Mouse (Mus musculus) limb, embryonic 13.5 days (tissue): ENCODE measurements around the gene C130050O18Rik. TPM values are rescaled to one million over a fixed set of nuclear protein-coding genes. Genes with fewer than 3 reads are reported as not detected.
"Not testable (repeated sequence)": the region's sequence is repeated elsewhere in the genome, so short reads cannot be mapped to it uniquely, and the experiment has no call there.

ENCODE experiments used
- ATAC-seq: fragments of 200-750 bp; cut with Nextera tagmentation; 2 replicates; pipeline ENCODE4 v1.8.0; 2017; ENCODE audit warnings: low read depth, moderate number of reproducible peaks, moderate TSS enrichment; ENCODE audit not compliant: low FRiP score
- H3K27ac ChIP-seq: fragments of 300-500 bp; sonication (generic); 2 replicates; pipeline ENCODE4 v1.5.1; 2015; ENCODE audit warnings: inconsistent platforms, mild to moderate bottlenecking, moderate library complexity
- H3K27me3 ChIP-seq: fragments of 300-500 bp; sonication (generic); 2 replicates; pipeline ENCODE4 v1.6.1; 2015; ENCODE audit warnings: mild to moderate bottlenecking, inconsistent platforms
- H3K36me3 ChIP-seq: fragments of 300-500 bp; sonication (generic); 2 replicates; pipeline ENCODE4 v1.6.1; 2015; ENCODE audit warnings: inconsistent platforms, mild to moderate bottlenecking, moderate library complexity
- H3K4me1 ChIP-seq: fragments of 300-500 bp; sonication (generic); 2 replicates; pipeline ENCODE4 v1.6.1; 2015; ENCODE audit warnings: inconsistent platforms
- H3K4me2 ChIP-seq: fragments of 300-500 bp; sonication (generic); replicated peaks from 2 replicates; pipeline ENCODE4 v1.6.1; 2015; ENCODE audit warnings: inconsistent platforms, mild to moderate bottlenecking, moderate library complexity
- H3K4me3 ChIP-seq: fragments of 300-500 bp; sonication (generic); 2 replicates; pipeline ENCODE4 v1.5.1; 2015; ENCODE audit warnings: moderate library complexity, mild to moderate bottlenecking, inconsistent platforms
- H3K9ac ChIP-seq: fragments of 300-500 bp; sonication (generic); 2 replicates; pipeline ENCODE4 v1.6.1; 2015; ENCODE audit warnings: mild to moderate bottlenecking, inconsistent platforms
- H3K9me3 ChIP-seq: fragments of 300-500 bp; sonication (generic); 2 replicates; pipeline ENCODE4 v1.6.1; 2016; ENCODE audit warnings: inconsistent platforms
- WGBS: fragments of 180-500 bp; shearing (Covaris S2); methylation state at CpG from one replicate; pipeline ENCODE4 v1.1.7; 2015; 5-methylcytosine and 5-hydroxymethylcytosine counted together
- polyA plus RNA-seq: library from polyadenylated mRNA; unstranded; fragments of >200 nt; fragmentation: Nextera tagmentation; extraction: Ambion mirVana; gene quantifications from 2 replicates; pipeline ENCODE4 v1.2.1, GENCODE M21; 2015

C130050O18Rik gene
- polyA plus RNA-seq, 1 experiment from 2014 or later, result 3.5 TPM

- H3K4me2 ChIP-seq, result peak overlapping the region; percentile 14; the same call in 1 of the 2 replicates
- H3K4me1 ChIP-seq, result peaks cover 43% of the 10 kb centered on the region
- no peak for ATAC-seq
- peak overlapping the region; percentile 8; the same call in 1 of the 2 replicates for H3K4me3 ChIP-seq
- no peaks in the 10 kb centered on the region for H3K9me3 ChIP-seq
- peak overlapping the region; percentile 6; the same call in 1 of the 2 replicates for H3K9ac ChIP-seq
- H3K27me3 ChIP-seq, result no peaks in the 10 kb centered on the region
- no peaks in the 10 kb centered on the region for H3K36me3 ChIP-seq
- 84% methylated on average over 18 of the region's 18 CpGs for WGBS
- no peak overlapping the region for H3K27ac ChIP-seq
Observed at GRCm38 (mm10) chr5:139381586-139382513, 23.2 kb upstream of the C130050O18Rik start.

DNA sequence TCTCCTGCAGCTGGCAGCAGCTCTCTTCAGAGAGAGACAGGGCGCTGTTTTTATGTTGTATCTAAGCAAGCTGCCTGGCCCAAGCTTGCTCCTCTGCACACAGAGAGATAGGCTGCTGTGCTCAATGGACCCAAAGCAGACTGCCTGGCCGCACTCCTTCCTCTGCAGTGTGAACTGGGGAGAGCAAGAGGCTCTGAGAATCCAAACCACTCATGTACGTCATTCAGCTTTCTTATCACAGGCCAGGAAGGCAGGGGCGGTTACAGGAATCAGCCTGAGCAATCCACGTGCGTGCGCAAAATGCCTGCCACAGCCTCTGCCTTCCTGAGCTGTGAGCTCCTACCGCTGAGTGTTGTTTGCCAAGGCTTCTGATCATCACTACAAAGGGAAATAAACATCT is 22.3 kb upstream of the C130050O18Rik start:
- no peak for ATAC-seq
- H3K4me2 ChIP-seq, result 0 out of 2 replicates have a peak overlapping the region, but pooled peaks have one; percentile 14
- H3K4me3 ChIP-seq, result no peak overlapping the region
- H3K9me3 ChIP-seq, result no peaks in the 10 kb centered on the region
- H3K9ac ChIP-seq, result peak overlapping the region; percentile 6; the same call in 1 of the 2 replicates
- peaks cover 45% of the 10 kb centered on the region for H3K4me1 ChIP-seq
- no peaks in the 10 kb centered on the region for H3K27me3 ChIP-seq
- peak overlapping the region; percentile 40; the same call in 1 of the 2 replicates for H3K27ac ChIP-seq
- no peaks in the 10 kb centered on the region for H3K36me3 ChIP-seq
- 71% methylated on average over 8 of the region's 8 CpGs for WGBS

DNA sequence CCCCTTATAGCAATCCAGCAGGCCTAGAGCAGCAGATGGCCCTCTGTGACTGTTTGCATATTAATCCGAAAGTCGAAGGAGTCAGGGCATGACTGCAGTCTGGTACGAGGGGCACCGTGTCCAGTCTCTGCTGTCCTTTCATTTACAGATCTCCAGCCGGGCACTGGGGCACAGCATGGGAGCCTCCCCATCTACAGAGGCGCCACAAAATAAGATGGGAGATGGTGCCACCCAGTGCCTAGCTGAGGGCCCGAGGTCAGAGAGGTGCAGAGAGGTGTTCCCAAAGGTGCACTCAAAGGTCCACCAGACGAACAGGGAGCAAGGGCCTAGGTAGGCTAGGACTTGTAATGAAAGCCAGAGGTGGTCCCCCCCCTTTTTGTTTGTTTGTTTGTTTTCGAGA is 21.8 kb upstream of the C130050O18Rik start:
- Histone ChIP-seq H3K27ac (no peak overlapping the region), H3K4me3 (no peak overlapping the region), H3K9me3 (no peaks in the 10 kb centered on the region), H3K36me3 (no peaks in the 10 kb centered on the region), H3K4me2 (no peak overlapping the region), H3K27me3 (no peaks in the 10 kb centered on the region), H3K9ac (no peak overlapping the region), H3K4me1 (peaks cover 45% of the 10 kb centered on the region)
- 77% methylated on average over 9 of the region's 9 CpGs for WGBS
- no peak for ATAC-seq

GRCm38 (mm10) chr5:139384531-139384930 is 20.5 kb upstream of the C130050O18Rik start:
- 0 out of 2 replicates have a peak overlapping the region, but pooled peaks have one; percentile 31 for H3K9ac ChIP-seq
- no peak overlapping the region for H3K27ac ChIP-seq
- WGBS, result 64% methylated on average over 10 of the region's 10 CpGs
- no peaks in the 10 kb centered on the region for H3K27me3 ChIP-seq
- H3K4me2 ChIP-seq, result no peak overlapping the region
- H3K36me3 ChIP-seq, result no peaks in the 10 kb centered on the region
- H3K4me3 ChIP-seq, result no peak overlapping the region
- H3K9me3 ChIP-seq, result no peaks in the 10 kb centered on the region
- ATAC-seq, result no peak
- peaks cover 49% of the 10 kb centered on the region for H3K4me1 ChIP-seq

DNA sequence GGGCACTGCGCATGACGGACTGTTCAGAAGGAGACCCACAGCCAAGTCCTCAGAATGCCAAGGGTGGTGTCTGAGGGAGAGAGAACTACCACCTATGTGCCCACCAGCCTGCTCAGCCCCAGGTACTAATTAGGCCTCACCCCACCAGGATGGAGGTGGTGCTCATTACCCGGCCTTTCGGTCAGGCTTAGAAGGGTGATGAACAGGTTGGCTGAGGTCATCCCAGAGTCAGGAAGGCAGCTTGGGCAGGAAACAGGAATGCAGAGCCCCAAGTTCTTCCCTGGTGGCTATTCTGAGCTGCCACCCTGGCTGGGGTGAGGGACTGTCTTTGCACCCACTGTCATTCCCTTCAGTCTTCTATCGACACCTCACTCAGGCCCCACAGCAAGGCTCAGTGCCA is 19.0 kb upstream of the C130050O18Rik start:
- no peak for ATAC-seq
- no peaks in the 10 kb centered on the region for H3K9me3 ChIP-seq
- H3K4me3 ChIP-seq, result no peak overlapping the region
- no peaks in the 10 kb centered on the region for H3K27me3 ChIP-seq
- H3K27ac ChIP-seq, result no peak overlapping the region
- WGBS, result 90% methylated on average over 5 of the region's 5 CpGs
- no peaks in the 10 kb centered on the region for H3K36me3 ChIP-seq
- H3K4me2 ChIP-seq, result no peak overlapping the region
- H3K4me1 ChIP-seq, result peaks cover 50% of the 10 kb centered on the region
- no peak overlapping the region for H3K9ac ChIP-seq

DNA sequence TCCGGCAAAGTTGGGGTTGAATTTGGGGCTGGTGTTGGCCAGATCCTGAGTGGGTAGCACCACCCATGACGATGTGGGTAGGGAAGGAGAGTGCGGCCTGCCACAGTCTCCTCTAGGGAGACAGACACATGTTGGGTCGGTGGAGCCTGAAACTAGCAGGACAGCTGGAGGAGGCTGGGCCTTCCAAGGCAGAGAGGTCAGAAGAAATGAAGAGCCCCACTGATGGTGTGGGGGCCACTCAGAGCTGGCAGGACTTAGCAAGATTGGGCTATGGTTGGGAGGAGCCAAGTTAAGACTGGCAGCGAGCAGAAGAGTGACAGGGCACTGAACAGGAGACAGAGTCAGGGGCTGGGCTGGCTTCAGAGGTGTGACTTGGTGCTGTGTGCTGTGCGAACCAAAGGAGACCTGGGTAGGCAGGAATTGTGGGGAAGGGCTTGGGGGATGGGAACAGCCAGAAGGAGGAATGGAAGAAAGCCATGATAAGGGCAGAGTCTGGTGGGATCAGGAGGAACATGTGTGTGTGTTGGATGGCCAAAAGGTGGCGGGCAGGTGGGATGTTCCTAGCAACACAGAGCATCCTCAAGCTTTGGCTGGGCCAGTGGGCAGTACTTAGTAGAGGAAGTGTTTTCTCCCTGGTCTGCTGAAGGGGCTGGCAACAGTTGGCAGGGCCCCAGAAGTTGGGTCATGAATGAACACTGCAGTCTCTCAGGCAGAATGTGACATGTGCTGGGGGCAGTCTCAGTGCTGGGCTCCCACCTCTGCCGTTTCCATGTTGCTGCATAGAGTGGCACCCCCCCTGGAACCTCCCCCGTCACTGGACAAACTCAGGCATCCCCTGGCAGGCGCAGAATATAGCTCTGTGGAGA is 17.5 kb upstream of the C130050O18Rik start:
- 53% methylated on average over 10 of the region's 10 CpGs for WGBS
- peak; percentile 37; the same call in 1 of the 2 replicates for ATAC-seq
- no peaks in the 10 kb centered on the region for H3K27me3 ChIP-seq
- peak overlapping the region; percentile 1; the same call in 1 of the 2 replicates for H3K4me2 ChIP-seq
- H3K9ac ChIP-seq, result peak overlapping the region; percentile 48; the same call in 1 of the 2 replicates
- peaks cover 45% of the 10 kb centered on the region for H3K4me1 ChIP-seq
- no peaks in the 10 kb centered on the region for H3K9me3 ChIP-seq
- no peak overlapping the region for H3K4me3 ChIP-seq
- 0 out of 2 replicates have a peak, but pooled peaks cover 2% of the 10 kb centered on the region for H3K36me3 ChIP-seq
- H3K27ac ChIP-seq, result peak overlapping the region; percentile 92

- no peak for ATAC-seq
- peak overlapping the region; percentile 1; the same call in 1 of the 2 replicates for H3K4me2 ChIP-seq
- peak overlapping the region; percentile 48; the same call in 1 of the 2 replicates for H3K9ac ChIP-seq
- no peak overlapping the region for H3K4me3 ChIP-seq
- peaks cover 43% of the 10 kb centered on the region for H3K4me1 ChIP-seq
- H3K9me3 ChIP-seq, result no peaks in the 10 kb centered on the region
- H3K27ac ChIP-seq, result peak overlapping the region; percentile 92
- no peaks in the 10 kb centered on the region for H3K27me3 ChIP-seq
- H3K36me3 ChIP-seq, result 0 out of 2 replicates have a peak, but pooled peaks cover 6% of the 10 kb centered on the region
- 47% methylated on average over 4 of the region's 4 CpGs for WGBS
Observed at GRCm38 (mm10) chr5:139388195-139388570, 16.9 kb upstream of the C130050O18Rik start.

- 43% methylated on average over 17 of the region's 17 CpGs for WGBS
- Histone ChIP-seq H3K27me3 (no peaks in the 10 kb centered on the region), H3K4me2 (peak overlapping the region; percentile 23), H3K4me1 (peaks cover 43% of the 10 kb centered on the region), H3K36me3 (0 out of 2 replicates have a peak, but pooled peaks cover 6% of the 10 kb centered on the region), H3K27ac (peak overlapping the region; percentile 92), H3K9ac (peak overlapping the region; percentile 53), H3K4me3 (no peak overlapping the region), H3K9me3 (no peaks in the 10 kb centered on the region)
- ATAC-seq, result no peak
Observed at GRCm38 (mm10) chr5:139388694-139389675, 16.1 kb upstream of the C130050O18Rik start.

DNA sequence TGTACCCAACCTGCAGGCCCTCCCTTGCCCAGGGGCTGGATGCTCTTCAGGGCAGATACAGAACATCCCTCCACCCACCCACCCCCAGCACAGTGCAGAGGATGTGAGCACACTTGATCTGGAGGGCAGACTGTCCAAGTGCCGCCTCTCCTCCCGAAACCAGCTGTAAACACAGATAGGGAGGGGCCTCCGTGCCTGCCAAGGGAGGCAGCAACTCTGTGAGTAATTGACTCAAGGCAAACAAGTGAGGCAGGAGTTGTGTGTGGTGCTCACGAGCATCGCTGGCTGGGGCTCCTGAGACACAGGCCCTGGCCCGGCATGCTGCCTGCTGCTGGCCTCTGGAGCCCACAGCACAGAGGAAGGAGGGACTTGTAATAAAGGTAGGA is 15.4 kb upstream of the C130050O18Rik start:
- ATAC-seq, result no peak; the same call in 1 of the 2 replicates
- Histone ChIP-seq H3K4me2 (peak overlapping the region; percentile 23), H3K27ac (peak overlapping the region; percentile 92), H3K27me3 (no peaks in the 10 kb centered on the region), H3K36me3 (0 out of 2 replicates have a peak, but pooled peaks cover 6% of the 10 kb centered on the region), H3K4me1 (peaks cover 50% of the 10 kb centered on the region), H3K4me3 (no peak overlapping the region), H3K9me3 (no peaks in the 10 kb centered on the region), H3K9ac (peak overlapping the region; percentile 53; the same call in 1 of the 2 replicates)
- 13% methylated on average over 6 of the region's 6 CpGs for WGBS

DNA sequence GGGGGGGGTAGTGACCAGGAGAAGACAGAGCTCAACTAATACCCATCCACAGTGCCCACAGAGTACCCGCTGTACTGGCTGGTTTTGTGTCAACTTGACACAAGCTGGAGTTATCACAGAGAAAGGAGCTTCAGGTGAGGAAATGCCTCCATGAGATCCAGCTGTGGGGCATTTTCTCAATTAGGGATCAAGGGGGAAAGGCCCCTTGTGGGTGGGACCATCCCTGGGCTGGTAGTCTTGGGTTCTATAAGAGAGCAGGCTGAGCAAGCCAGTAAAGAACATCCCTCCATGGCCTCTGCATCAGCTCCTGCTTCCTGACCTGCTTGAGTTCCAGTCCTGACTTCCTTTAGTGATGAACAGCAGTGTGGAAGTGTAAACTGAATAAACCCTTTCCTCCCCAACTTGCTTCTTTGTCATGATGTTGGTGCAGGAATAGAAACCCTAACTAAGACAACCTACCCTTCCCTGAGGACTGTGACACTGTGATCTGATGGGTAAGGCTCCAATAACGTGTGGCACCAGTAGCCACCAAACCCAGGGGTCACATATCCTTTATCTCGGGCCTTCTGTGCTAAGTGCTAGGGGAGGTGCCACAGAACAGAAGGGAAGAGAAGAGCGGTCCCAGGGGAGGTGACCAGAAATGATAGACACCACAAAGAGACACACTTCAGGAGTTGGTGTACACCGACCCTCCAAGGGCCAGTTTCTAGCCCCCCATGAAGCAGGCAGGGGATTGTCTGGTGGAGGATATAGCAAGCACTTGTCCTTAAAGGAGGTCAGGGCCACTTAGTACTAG is 14.6 kb upstream of the C130050O18Rik start:
- 77% methylated on average over 5 of the region's 5 CpGs for WGBS
- peaks cover 57% of the 10 kb centered on the region for H3K4me1 ChIP-seq
- not testable (repeated sequence) for H3K4me2 ChIP-seq, H3K4me3 ChIP-seq, ATAC-seq, H3K9ac ChIP-seq, H3K27ac ChIP-seq, H3K9me3 ChIP-seq, H3K27me3 ChIP-seq, H3K36me3 ChIP-seq
